Mouse (Mus musculus): ENCODE results near the gene Ddah1. TPM values are rescaled to one million over a fixed set of nuclear protein-coding genes. Genes with fewer than 3 reads are reported as not detected.
"Not testable (repeated sequence)": the region's sequence is repeated elsewhere in the genome, so short reads cannot be mapped to it uniquely, and the experiment has no call there.

Gene Ddah1
- total and polyA plus RNA-seq, 2 experiments from 2014 or later = 8.1 to 12.4 TPM

DNA sequence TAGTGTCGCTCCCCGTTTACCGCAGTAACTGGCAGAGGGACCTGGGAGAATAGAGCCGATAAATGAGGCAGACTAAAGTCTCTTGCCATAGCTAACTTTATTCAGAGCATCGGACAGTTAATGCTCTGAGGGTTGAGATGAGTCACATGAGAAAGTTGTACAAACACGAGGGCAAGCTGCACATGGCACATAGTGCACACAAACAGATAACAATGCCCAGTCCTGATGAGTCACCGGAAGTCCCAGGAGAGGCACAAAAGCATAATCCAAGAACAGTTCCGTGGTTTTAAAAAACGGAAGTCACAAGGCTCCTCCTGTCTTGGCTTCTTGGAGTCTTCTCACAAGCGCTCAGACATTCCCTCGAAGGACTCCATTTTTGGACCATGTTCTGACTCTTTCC is 117.6 kb downstream of the Ddah1 start:
- Histone ChIP-seq H3K4me1 (ENCODE audit: control insufficient read depth, insufficient read depth) (peaks cover 10% of the 10 kb centered on the region), H3K9ac (replicated peaks; ENCODE audit: low read depth, low read length) (no peak overlapping the region), H3K27me3 (ENCODE audit: control insufficient read depth, insufficient read depth, low read length) (no peaks in the 10 kb centered on the region), H3K4me2 (ENCODE audit: low read depth, low read length) (no peak overlapping the region), H3K9me3 (replicated peaks; ENCODE audit: control insufficient read depth, low read length) (no peaks in the 10 kb centered on the region), H3K4me3 (ENCODE audit: low read depth, low read length) (no peak overlapping the region), H3K36me3 (replicated peaks; ENCODE audit: control insufficient read depth, insufficient read depth, low read length) (no peaks in the 10 kb centered on the region), H3K27ac (ENCODE audit: low read depth) (no peak overlapping the region)
- no peak for ATAC-seq (ENCODE audit: insufficient read depth, low read depth)
- TF ChIP-seq EP300 (IDR thresholded peaks at IDR 0.05; ENCODE audit: low read depth) = no peak
- TF ChIP-seq CTCF (IDR thresholded peaks at IDR 0.05; ENCODE audit: low read depth) = no peak
- 64% methylated on average over 11 of the region's 11 CpGs for WGBS
- DNase-seq (ENCODE audit: low spot score) = no peak

DNA sequence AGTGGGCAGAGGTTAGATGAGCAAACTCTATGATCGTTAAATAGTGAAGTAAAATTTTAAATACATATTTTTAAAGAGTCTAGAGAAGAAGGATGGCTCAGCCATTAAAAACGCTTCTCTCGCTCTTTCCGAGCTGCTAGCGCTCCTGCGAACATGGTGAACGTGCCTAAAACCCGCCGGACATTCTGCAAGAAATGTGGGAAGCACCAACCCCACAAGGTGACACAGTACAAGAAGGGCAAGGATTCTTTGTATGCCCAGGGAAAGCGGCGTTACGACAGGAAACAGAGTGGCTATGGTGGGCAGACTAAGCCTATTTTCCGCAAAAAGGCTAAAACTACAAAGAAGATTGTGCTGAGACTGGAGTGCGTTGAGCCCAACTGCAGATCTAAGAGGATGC is 120.4 kb downstream of the Ddah1 start:
- H3K27ac ChIP-seq (ENCODE audit: low read depth); H3K36me3 ChIP-seq (replicated peaks; ENCODE audit: control insufficient read depth, insufficient read depth, low read length); H3K4me1 ChIP-seq (ENCODE audit: control insufficient read depth, insufficient read depth); DNase-seq (ENCODE audit: low spot score); ATAC-seq (ENCODE audit: insufficient read depth, low read depth); H3K9me3 ChIP-seq (replicated peaks; ENCODE audit: control insufficient read depth, low read length); H3K4me3 ChIP-seq (ENCODE audit: low read depth, low read length); H3K4me2 ChIP-seq (ENCODE audit: low read depth, low read length); H3K9ac ChIP-seq (replicated peaks; ENCODE audit: low read depth, low read length); H3K27me3 ChIP-seq (ENCODE audit: control insufficient read depth, insufficient read depth, low read length): not testable (repeated sequence)
- 96% methylated on average over 13 of the region's 14 CpGs for WGBS

GRCm38 (mm10) chr3:145880335-145880734 is 121.9 kb downstream of the Ddah1 start:
- Histone ChIP-seq H3K4me3 (ENCODE audit: low read depth, low read length) (no peak overlapping the region), H3K9me3 (replicated peaks; ENCODE audit: control insufficient read depth, low read length) (no peaks in the 10 kb centered on the region), H3K4me2 (ENCODE audit: low read depth, low read length) (no peak overlapping the region), H3K27me3 (ENCODE audit: control insufficient read depth, insufficient read depth, low read length) (no peaks in the 10 kb centered on the region), H3K4me1 (ENCODE audit: control insufficient read depth, insufficient read depth) (peaks cover 2% of the 10 kb centered on the region), H3K9ac (replicated peaks; ENCODE audit: low read depth, low read length) (no peak overlapping the region), H3K36me3 (replicated peaks; ENCODE audit: control insufficient read depth, insufficient read depth, low read length) (no peaks in the 10 kb centered on the region), H3K27ac (ENCODE audit: low read depth) (no peak overlapping the region)
- ATAC-seq (ENCODE audit: insufficient read depth, low read depth) = no peak
- TF ChIP-seq EP300 (IDR thresholded peaks at IDR 0.05; ENCODE audit: low read depth) = no peak
- no peak for TF ChIP-seq CTCF (IDR thresholded peaks at IDR 0.05; ENCODE audit: low read depth)
- DNase-seq (ENCODE audit: low spot score) = no peak
- 96% methylated on average over 1 of the region's 1 CpGs for WGBS

GRCm38 (mm10) chr3:145882076-145882874 is 123.8 kb downstream of the Ddah1 start:
- WGBS = 88% methylated on average over 15 of the region's 15 CpGs
- Histone ChIP-seq H3K9me3 (replicated peaks; ENCODE audit: control insufficient read depth, low read length) (no peaks in the 10 kb centered on the region), H3K9ac (replicated peaks; ENCODE audit: low read depth, low read length) (no peak overlapping the region), H3K4me1 (ENCODE audit: control insufficient read depth, insufficient read depth) (peaks cover 21% of the 10 kb centered on the region), H3K4me3 (ENCODE audit: low read depth, low read length) (no peak overlapping the region), H3K36me3 (replicated peaks; ENCODE audit: control insufficient read depth, insufficient read depth, low read length) (no peaks in the 10 kb centered on the region), H3K27ac (ENCODE audit: low read depth) (no peak overlapping the region), H3K27me3 (ENCODE audit: control insufficient read depth, insufficient read depth, low read length) (no peaks in the 10 kb centered on the region), H3K4me2 (ENCODE audit: low read depth, low read length) (no peak overlapping the region)
- ATAC-seq (ENCODE audit: insufficient read depth, low read depth) (no peak), DNase-seq (ENCODE audit: low spot score) (no peak)
- TF ChIP-seq EP300 (IDR thresholded peaks at IDR 0.05; ENCODE audit: low read depth) (no peak), CTCF (IDR thresholded peaks at IDR 0.05; ENCODE audit: low read depth) (no peak)

- WGBS = 57% methylated on average over 2 of the region's 2 CpGs
- no peak overlapping the region for H3K27ac ChIP-seq (ENCODE audit: low read depth)
- TF ChIP-seq EP300 (IDR thresholded peaks at IDR 0.05; ENCODE audit: low read depth) (no peak), CTCF (IDR thresholded peaks at IDR 0.05; ENCODE audit: low read depth) (no peak)
- H3K36me3 ChIP-seq (replicated peaks; ENCODE audit: control insufficient read depth, insufficient read depth, low read length) = no peaks in the 10 kb centered on the region
- no peak overlapping the region for H3K4me2 ChIP-seq (ENCODE audit: low read depth, low read length)
- no peak overlapping the region for H3K4me3 ChIP-seq (ENCODE audit: low read depth, low read length)
- no peaks in the 10 kb centered on the region for H3K9me3 ChIP-seq (replicated peaks; ENCODE audit: control insufficient read depth, low read length)
- H3K27me3 ChIP-seq (ENCODE audit: control insufficient read depth, insufficient read depth, low read length) = no peaks in the 10 kb centered on the region
- no peak for ATAC-seq (ENCODE audit: insufficient read depth, low read depth)
- H3K4me1 ChIP-seq (ENCODE audit: control insufficient read depth, insufficient read depth) = peaks cover 25% of the 10 kb centered on the region
- no peak overlapping the region for H3K9ac ChIP-seq (replicated peaks; ENCODE audit: low read depth, low read length)
- no peak for DNase-seq (ENCODE audit: low spot score)
Observed at GRCm38 (mm10) chr3:145883233-145883632, 124.8 kb downstream of the Ddah1 start.

DNA sequence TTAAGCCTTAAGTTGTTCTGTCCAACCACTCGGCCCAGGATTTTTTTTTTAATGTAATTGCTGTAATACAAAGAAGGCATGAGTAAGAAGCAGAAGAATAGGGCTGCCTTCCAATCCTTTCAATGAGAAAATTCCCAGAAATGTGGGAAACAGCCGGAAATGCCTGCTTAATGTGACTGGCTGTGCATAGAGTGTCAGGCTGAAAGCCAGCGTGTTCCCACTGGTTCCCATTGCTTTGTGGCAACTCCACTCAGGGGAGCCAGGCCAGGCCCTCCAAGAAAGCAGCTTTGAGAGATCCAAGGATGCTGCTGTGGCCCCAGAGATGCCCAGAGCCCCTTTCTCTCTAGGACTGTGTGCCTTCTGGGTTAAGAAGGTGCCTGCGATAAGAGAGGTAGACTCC is 126.9 kb downstream of the Ddah1 start:
- Histone ChIP-seq H3K4me2 (ENCODE audit: low read depth, low read length) (no peak overlapping the region), H3K36me3 (replicated peaks; ENCODE audit: control insufficient read depth, insufficient read depth, low read length) (no peaks in the 10 kb centered on the region), H3K4me1 (ENCODE audit: control insufficient read depth, insufficient read depth) (peaks cover 28% of the 10 kb centered on the region), H3K27ac (ENCODE audit: low read depth) (peak overlapping the region; percentile 68), H3K9ac (replicated peaks; ENCODE audit: low read depth, low read length) (no peak overlapping the region), H3K27me3 (ENCODE audit: control insufficient read depth, insufficient read depth, low read length) (no peaks in the 10 kb centered on the region), H3K9me3 (replicated peaks; ENCODE audit: control insufficient read depth, low read length) (no peaks in the 10 kb centered on the region), H3K4me3 (ENCODE audit: low read depth, low read length) (no peak overlapping the region)
- TF ChIP-seq EP300 (IDR thresholded peaks at IDR 0.05; ENCODE audit: low read depth) (no peak), CTCF (IDR thresholded peaks at IDR 0.05; ENCODE audit: low read depth) (no peak)
- DNase-seq (ENCODE audit: low spot score) = peak; percentile 57
- 57% methylated on average over 4 of the region's 4 CpGs for WGBS
- peak; percentile 34; the same call in 1 of the 2 replicates for ATAC-seq (ENCODE audit: insufficient read depth, low read depth)

Data from heart, postnatal 0 days (tissue).